Mouse (Mus musculus) embryonic facial prominence, embryonic 15.5 days (tissue): Measurements from ENCODE around the gene Sfta2. TPM values are rescaled to one million over a fixed set of nuclear protein-coding genes. Genes with fewer than 3 reads are reported as not detected.

Source experiments
- ATAC-seq: fragments of 200-750 bp; cut with Nextera tagmentation; 2 replicates; pipeline ENCODE4 v1.8.0; 2017; ENCODE audit warnings: low read depth, moderate TSS enrichment; ENCODE audit not compliant: insufficient number of reproducible peaks, low FRiP score, low TSS enrichment
- H3K27ac ChIP-seq: fragments of 300-500 bp; sonication (generic); replicated peaks from 2 replicates; pipeline ENCODE4 v1.5.1; 2015; ENCODE audit warnings: mild to moderate bottlenecking, inconsistent platforms
- H3K27me3 ChIP-seq: fragments of 300-500 bp; sonication (generic); 2 replicates; pipeline ENCODE4 v1.6.1; 2015; ENCODE audit warnings: inconsistent platforms
- H3K36me3 ChIP-seq: fragments of 300-500 bp; sonication (generic); 2 replicates; pipeline ENCODE4 v1.6.1; 2015; ENCODE audit warnings: mild to moderate bottlenecking, inconsistent platforms
- H3K4me1 ChIP-seq: fragments of 300-500 bp; sonication (generic); 2 replicates; pipeline ENCODE4 v1.6.1; 2015; ENCODE audit warnings: inconsistent platforms
- H3K4me2 ChIP-seq: fragments of 300-500 bp; sonication (generic); replicated peaks from 2 replicates; pipeline ENCODE4 v1.6.1; 2015; ENCODE audit warnings: mild to moderate bottlenecking, inconsistent platforms
- H3K4me3 ChIP-seq: fragments of 300-500 bp; sonication (generic); replicated peaks from 2 replicates; pipeline ENCODE4 v1.5.1; 2015; ENCODE audit warnings: mild to moderate bottlenecking, inconsistent platforms
- H3K9ac ChIP-seq: fragments of 300-500 bp; sonication (generic); 2 replicates; pipeline ENCODE4 v1.6.1; 2015; ENCODE audit warnings: inconsistent platforms
- H3K9me3 ChIP-seq: fragments of 300-500 bp; sonication (generic); replicated peaks from 2 replicates; pipeline ENCODE4 v1.6.1; 2016; ENCODE audit warnings: inconsistent platforms
- WGBS: fragments of 180-500 bp; shearing (Covaris S2); methylation state at CpG from one replicate; pipeline ENCODE4 v1.1.7; 2015; 5-methylcytosine and 5-hydroxymethylcytosine counted together
- polyA plus RNA-seq: library from polyadenylated mRNA; unstranded; fragments of >200 nt; fragmentation: Nextera tagmentation; extraction: Ambion mirVana; gene quantifications from 2 replicates; pipeline ENCODE4 v1.2.1, GENCODE M21; 2015

Gene Sfta2
- polyA plus RNA-seq, 1 experiment from 2014 or later = 0.81 TPM

GRCm38 (mm10) chr17:35570836-35571235 lies 30.5 kb upstream of the Sfta2 start:
- Histone ChIP-seq H3K27me3 (peaks cover 25% of the 10 kb centered on the region), H3K4me2 (no peak overlapping the region), H3K4me1 (peaks cover 11% of the 10 kb centered on the region), H3K4me3 (no peak overlapping the region), H3K9ac (no peak overlapping the region), H3K9me3 (no peaks in the 10 kb centered on the region), H3K27ac (no peak overlapping the region), H3K36me3 (no peaks in the 10 kb centered on the region)
- 70% methylated on average over 14 of the region's 14 CpGs for WGBS
- ATAC-seq = no peak

- WGBS = 92% methylated on average over 7 of the region's 7 CpGs
- Histone ChIP-seq H3K27me3 (peaks cover 29% of the 10 kb centered on the region), H3K4me3 (no peak overlapping the region), H3K9me3 (no peaks in the 10 kb centered on the region), H3K4me2 (no peak overlapping the region), H3K4me1 (peaks cover 11% of the 10 kb centered on the region), H3K27ac (no peak overlapping the region), H3K36me3 (no peaks in the 10 kb centered on the region), H3K9ac (no peak overlapping the region)
- ATAC-seq = no peak
Measured at GRCm38 (mm10) chr17:35571477-35571876, 29.9 kb upstream of the Sfta2 start.

GRCm38 (mm10) chr17:35578211-35578610 lies 23.1 kb upstream of the Sfta2 start:
- Histone ChIP-seq H3K4me2 (no peak overlapping the region), H3K4me1 (no peaks in the 10 kb centered on the region), H3K27me3 (peaks cover 8% of the 10 kb centered on the region; the same call in 1 of the 2 replicates), H3K36me3 (no peaks in the 10 kb centered on the region), H3K27ac (no peak overlapping the region), H3K9me3 (no peaks in the 10 kb centered on the region), H3K9ac (no peak overlapping the region), H3K4me3 (no peak overlapping the region)
- 21% methylated on average over 6 of the region's 6 CpGs for WGBS
- ATAC-seq = no peak

DNA sequence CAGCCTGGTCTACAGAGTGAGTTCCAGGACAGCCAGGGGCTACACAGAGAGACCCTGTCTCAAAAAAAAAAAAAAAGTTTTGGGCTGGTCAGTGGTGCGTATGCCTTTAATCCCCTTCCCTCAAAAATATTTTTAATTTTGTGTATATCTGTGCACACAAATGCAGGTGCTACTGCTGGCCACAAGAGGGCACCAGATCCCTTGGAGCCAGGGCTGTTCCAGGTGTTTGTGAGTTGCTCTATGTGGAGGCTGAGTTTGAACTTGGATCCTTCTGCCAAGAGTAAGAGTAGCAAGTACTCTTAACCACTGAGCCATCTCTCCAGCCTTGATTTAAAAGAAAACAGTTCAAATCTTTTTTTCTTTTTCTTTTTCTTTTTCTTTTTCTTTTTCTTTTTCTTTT lies 18.4 kb upstream of the Sfta2 start:
- Histone ChIP-seq H3K27me3 (no peaks in the 10 kb centered on the region), H3K9me3 (no peaks in the 10 kb centered on the region), H3K4me1 (0 out of 2 replicates have a peak, but pooled peaks cover 3% of the 10 kb centered on the region), H3K27ac (no peak overlapping the region), H3K9ac (no peak overlapping the region), H3K4me2 (no peak overlapping the region), H3K36me3 (no peaks in the 10 kb centered on the region), H3K4me3 (no peak overlapping the region)
- WGBS = 95% methylated on average over 1 of the region's 1 CpGs
- no peak for ATAC-seq

DNA sequence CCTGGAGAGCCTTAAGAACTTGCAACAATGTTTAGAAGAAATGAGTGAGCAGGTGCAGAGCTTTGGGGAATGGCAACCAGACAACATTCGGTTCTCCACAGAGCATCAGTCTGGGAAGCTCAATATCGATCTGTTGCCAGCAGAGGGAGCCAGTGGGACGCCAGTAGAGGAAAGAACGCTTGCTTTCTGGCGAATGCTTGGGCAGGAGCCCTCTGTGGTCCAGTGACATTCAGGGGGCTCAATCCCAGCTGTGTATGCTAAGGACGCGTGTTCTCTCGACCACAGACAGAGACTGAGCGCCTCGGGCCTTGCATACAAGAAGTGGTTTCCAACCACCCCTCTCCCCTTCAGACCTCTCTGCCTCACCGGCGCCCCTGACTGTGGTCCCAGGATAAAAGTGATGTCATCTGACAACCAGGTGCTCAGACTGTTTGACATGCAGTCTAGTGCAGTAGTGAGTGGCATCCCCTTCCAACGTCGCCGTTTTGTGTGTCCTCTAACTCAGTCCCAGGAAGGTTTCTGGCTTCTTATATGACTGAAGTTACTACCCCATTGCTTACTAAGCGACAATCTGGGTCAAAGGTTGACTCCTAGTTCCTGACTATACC lies 16.9 kb upstream of the Sfta2 start:
- no peak overlapping the region for H3K9ac ChIP-seq
- no peaks in the 10 kb centered on the region for H3K9me3 ChIP-seq
- no peak overlapping the region for H3K27ac ChIP-seq
- WGBS = 10% methylated on average over 16 of the region's 16 CpGs
- H3K4me3 ChIP-seq = no peak overlapping the region; the same call in 1 of the 2 replicates
- ATAC-seq = no peak
- H3K36me3 ChIP-seq = no peaks in the 10 kb centered on the region
- H3K4me1 ChIP-seq = 0 out of 2 replicates have a peak, but pooled peaks cover 3% of the 10 kb centered on the region
- H3K27me3 ChIP-seq = no peaks in the 10 kb centered on the region
- peak overlapping the region; percentile 41 for H3K4me2 ChIP-seq

- Histone ChIP-seq H3K4me2 (no peak overlapping the region), H3K4me3 (no peak overlapping the region), H3K4me1 (0 out of 2 replicates have a peak, but pooled peaks cover 3% of the 10 kb centered on the region), H3K27me3 (no peaks in the 10 kb centered on the region), H3K27ac (no peak overlapping the region), H3K9ac (no peak overlapping the region), H3K36me3 (no peaks in the 10 kb centered on the region), H3K9me3 (no peaks in the 10 kb centered on the region)
- WGBS = 85% methylated on average over 1 of the region's 1 CpGs
- no peak for ATAC-seq
Measured at GRCm38 (mm10) chr17:35587291-35587690, 14.1 kb upstream of the Sfta2 start.

DNA sequence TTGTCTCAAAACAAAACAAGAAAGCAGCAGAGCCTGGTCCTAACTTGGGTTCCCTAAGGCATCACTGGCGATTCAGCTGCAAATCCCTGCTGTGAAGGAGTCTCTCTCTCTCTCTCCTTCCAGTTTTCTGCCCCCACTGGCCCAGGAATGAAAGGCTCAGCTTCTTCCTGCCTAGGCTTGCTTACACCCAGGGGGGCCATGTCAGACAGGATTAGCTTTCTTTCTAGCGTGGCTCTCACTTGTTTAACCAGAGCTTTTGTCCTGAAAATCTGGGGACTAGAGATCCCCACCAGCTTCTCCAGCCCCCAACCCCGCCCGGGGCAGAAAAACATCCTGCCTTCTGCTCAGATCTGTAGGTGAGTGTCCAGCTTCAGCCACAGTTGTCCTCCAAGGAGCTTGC lies 13.0 kb upstream of the Sfta2 start:
- Histone ChIP-seq H3K4me1 (0 out of 2 replicates have a peak, but pooled peaks cover 3% of the 10 kb centered on the region), H3K27me3 (no peaks in the 10 kb centered on the region), H3K27ac (0 out of 2 replicates have a peak overlapping the region, but pooled peaks have one; percentile 63), H3K9ac (no peak overlapping the region), H3K4me3 (no peak overlapping the region), H3K36me3 (no peaks in the 10 kb centered on the region), H3K4me2 (no peak overlapping the region), H3K9me3 (no peaks in the 10 kb centered on the region)
- ATAC-seq = no peak
- 10% methylated on average over 4 of the region's 4 CpGs for WGBS

- Histone ChIP-seq H3K4me3 (no peak overlapping the region), H3K9ac (no peak overlapping the region), H3K4me2 (peak overlapping the region; percentile 24; the same call in 1 of the 2 replicates), H3K27ac (no peak overlapping the region), H3K36me3 (no peaks in the 10 kb centered on the region), H3K27me3 (no peaks in the 10 kb centered on the region), H3K4me1 (no peaks in the 10 kb centered on the region), H3K9me3 (no peaks in the 10 kb centered on the region)
- whole genome bisulfite sequencing = 38% methylated on average over 21 of the region's 21 CpGs
- peak; percentile 39; the same call in 1 of the 2 replicates for ATAC-seq
Measured at GRCm38 (mm10) chr17:35590410-35591218, 10.7 kb upstream of the Sfta2 start.

GRCm38 (mm10) chr17:35591219-35591578 lies 10.2 kb upstream of the Sfta2 start:
- H3K4me1 ChIP-seq = no peaks in the 10 kb centered on the region
- H3K4me2 ChIP-seq = no peak overlapping the region
- 87% methylated on average over 7 of the region's 7 CpGs for WGBS
- H3K36me3 ChIP-seq = no peaks in the 10 kb centered on the region
- ATAC-seq = no peak
- no peaks in the 10 kb centered on the region for H3K27me3 ChIP-seq
- no peak overlapping the region for H3K27ac ChIP-seq
- no peaks in the 10 kb centered on the region for H3K9me3 ChIP-seq
- no peak overlapping the region for H3K4me3 ChIP-seq
- H3K9ac ChIP-seq = no peak overlapping the region

DNA sequence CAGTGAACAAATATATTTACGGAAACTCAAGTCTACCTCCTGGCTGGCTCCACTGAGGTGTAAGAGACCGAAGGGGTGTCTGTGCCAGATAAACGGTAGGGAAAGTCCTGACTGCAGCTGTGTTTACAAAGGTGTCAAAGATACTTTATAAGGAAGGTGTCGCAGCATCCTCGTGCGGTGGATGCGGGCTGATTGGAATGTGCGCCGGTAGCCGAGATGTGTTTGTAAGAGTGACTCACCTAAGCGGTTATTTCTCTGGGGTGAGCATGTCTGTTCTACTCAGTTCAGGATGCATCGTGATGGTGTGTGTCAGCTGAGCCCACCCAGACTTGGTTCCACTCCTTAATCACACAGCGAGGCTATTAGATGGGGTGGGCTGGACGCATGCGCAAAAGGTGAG lies 9.6 kb upstream of the Sfta2 start:
- Histone ChIP-seq H3K27ac (no peak overlapping the region), H3K9ac (no peak overlapping the region), H3K9me3 (no peaks in the 10 kb centered on the region), H3K4me2 (no peak overlapping the region), H3K27me3 (no peaks in the 10 kb centered on the region), H3K4me1 (no peaks in the 10 kb centered on the region), H3K4me3 (no peak overlapping the region), H3K36me3 (no peaks in the 10 kb centered on the region)
- no peak for ATAC-seq
- WGBS = 86% methylated on average over 15 of the region's 15 CpGs

GRCm38 (mm10) chr17:35592131-35592530 lies 9.2 kb upstream of the Sfta2 start:
- H3K36me3 ChIP-seq = no peaks in the 10 kb centered on the region
- no peak overlapping the region for H3K4me2 ChIP-seq
- ATAC-seq = no peak
- no peak overlapping the region for H3K4me3 ChIP-seq
- no peak overlapping the region for H3K9ac ChIP-seq
- H3K27ac ChIP-seq = no peak overlapping the region
- no peaks in the 10 kb centered on the region for H3K27me3 ChIP-seq
- no peaks in the 10 kb centered on the region for H3K4me1 ChIP-seq
- no peaks in the 10 kb centered on the region for H3K9me3 ChIP-seq
- 71% methylated on average over 9 of the region's 9 CpGs for WGBS
